Mouse (Mus musculus): ENCODE data around the gene Lrrc23. TPM values are rescaled to one million over a fixed set of nuclear protein-coding genes. Genes with fewer than 3 reads are reported as not detected.
"Not testable (repeated sequence)": the region's sequence is repeated elsewhere in the genome, so short reads cannot be mapped to it uniquely, and the experiment has no call there.

Lrrc23 gene
- polyA plus RNA-seq, 1 experiment from 2014 or later: 0.43 TPM

DNA sequence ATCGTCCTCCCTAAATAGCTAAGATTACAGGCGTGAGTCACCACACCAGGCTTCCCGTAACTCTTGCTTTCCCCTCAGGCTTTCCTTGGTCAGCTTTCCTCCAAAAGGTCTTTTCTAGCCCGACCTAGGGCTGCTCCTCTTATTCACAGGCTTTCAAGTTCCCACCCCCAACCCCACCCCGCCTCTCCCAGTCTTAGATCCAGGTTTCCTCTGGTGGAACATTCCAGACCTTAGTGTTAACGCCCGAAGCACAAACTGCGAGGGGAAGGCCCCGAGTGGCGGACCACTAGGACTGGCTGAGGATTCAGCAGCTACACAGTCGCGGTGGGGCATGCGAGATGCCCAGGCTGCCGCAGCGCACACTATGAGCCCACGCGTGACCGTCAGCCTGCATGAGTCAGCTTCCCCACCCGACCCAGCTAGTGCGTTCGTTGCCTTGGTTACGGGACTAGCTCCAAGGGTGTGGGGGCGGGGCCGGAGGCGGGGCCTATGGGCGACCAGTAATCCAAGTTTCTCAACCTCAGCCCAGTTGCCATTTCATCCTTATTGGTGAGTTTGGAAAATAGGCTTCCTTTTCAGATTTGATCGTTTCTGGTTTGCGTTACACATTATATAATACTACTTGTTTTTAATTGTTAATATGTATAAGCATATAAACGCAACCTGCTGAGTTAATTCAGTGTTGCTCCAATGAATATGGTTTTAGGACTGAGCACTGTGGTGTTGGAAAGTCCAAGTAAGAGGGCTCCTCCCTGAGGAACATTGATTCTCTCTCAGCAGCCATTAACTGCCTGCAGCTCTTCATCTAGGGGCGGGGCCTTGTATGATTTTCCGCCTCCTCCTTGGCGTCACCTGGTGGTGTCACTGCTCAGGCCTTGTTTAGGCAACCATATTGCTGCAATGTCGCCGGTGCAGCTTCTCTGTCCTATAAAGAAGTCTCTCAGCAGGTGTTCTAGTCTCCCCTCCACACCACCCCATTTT is 26.1 kb upstream of the Lrrc23 start:
- H3K36me3 ChIP-seq (ENCODE audit: insufficient read depth, low read length): no peaks in the 10 kb centered on the region
- peaks cover 15% of the 10 kb centered on the region; the same call in 1 of the 2 replicates for H3K4me1 ChIP-seq (replicated peaks; ENCODE audit: insufficient read depth, low read length)
- 2% methylated on average over 34 of the region's 34 CpGs for WGBS
- H3K4me2 ChIP-seq (ENCODE audit: low read length): peak overlapping the region; percentile 69
- ATAC-seq (replicated peaks; ENCODE audit: low FRiP score, low read depth) (peak; percentile 84), DNase-seq (ENCODE audit: low spot score) (peak; percentile 96)
- peak; percentile 54 for TF ChIP-seq CTCF (IDR thresholded peaks at IDR 0.05; ENCODE audit: low read depth)
- no peaks in the 10 kb centered on the region for H3K9me3 ChIP-seq (replicated peaks; ENCODE audit: low read length)
- no peaks in the 10 kb centered on the region for H3K27me3 ChIP-seq (ENCODE audit: insufficient read depth, low read length)
- H3K9ac ChIP-seq (ENCODE audit: low read depth, low read length): peak overlapping the region; percentile 57
- peak overlapping the region; percentile 94 for H3K27ac ChIP-seq
- H3K4me3 ChIP-seq (replicated peaks; ENCODE audit: low read depth, low read length): peak overlapping the region; percentile 38

DNA sequence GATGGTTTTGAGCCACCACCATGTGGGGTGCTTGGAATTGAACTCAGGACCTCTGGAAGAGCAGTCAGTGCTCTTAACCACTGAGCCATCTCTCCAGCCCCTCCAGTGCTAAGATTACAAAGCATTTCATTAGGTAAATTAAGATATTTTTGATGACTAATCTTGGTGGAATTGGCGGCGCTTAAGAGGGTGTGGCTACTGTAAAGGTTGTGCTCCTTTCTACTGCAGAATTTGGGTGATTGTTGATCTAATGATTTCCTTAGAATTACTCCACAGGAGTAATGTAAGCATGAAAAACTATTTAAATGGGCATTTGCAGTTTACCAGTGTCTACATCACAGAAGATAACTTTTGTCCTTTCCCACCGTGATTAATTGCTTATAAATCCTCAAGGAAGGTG is 24.8 kb upstream of the Lrrc23 start:
- Histone ChIP-seq H3K27ac (0 out of 2 replicates have a peak overlapping the region, but pooled peaks have one; percentile 94), H3K9me3 (replicated peaks; ENCODE audit: low read length) (no peaks in the 10 kb centered on the region), H3K36me3 (ENCODE audit: insufficient read depth, low read length) (no peaks in the 10 kb centered on the region), H3K27me3 (ENCODE audit: insufficient read depth, low read length) (no peaks in the 10 kb centered on the region), H3K9ac (ENCODE audit: low read depth, low read length) (no peak overlapping the region), H3K4me3 (replicated peaks; ENCODE audit: low read depth, low read length) (no peak overlapping the region), H3K4me2 (ENCODE audit: low read length) (no peak overlapping the region), H3K4me1 (replicated peaks; ENCODE audit: insufficient read depth, low read length) (peaks cover 10% of the 10 kb centered on the region; the same call in 1 of the 2 replicates)
- 83% methylated on average over 3 of the region's 3 CpGs for WGBS
- TF ChIP-seq CTCF (IDR thresholded peaks at IDR 0.05; ENCODE audit: low read depth): no peak
- ATAC-seq (replicated peaks; ENCODE audit: low FRiP score, low read depth): no peak
- DNase-seq (ENCODE audit: low spot score): no peak

DNA sequence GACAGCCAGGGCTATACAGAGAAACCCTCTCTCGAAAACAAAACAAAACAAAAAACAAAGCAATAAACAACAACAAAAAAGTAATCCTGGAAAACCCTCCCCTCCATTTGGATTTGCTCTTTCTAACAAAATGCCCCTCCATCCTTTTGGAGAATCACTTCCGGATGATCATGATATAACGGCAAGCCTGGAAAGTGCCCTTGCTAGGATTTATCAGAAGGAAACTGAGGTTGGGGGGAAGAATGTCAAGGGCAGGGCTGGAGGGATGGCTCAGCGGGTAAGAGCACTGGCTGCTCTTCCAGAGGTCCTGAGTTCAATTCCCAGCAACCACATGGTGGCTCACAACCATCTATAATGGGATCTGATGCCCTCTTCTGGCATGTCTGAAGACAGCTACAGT is 24.2 kb upstream of the Lrrc23 start:
- DNase-seq (ENCODE audit: low spot score); H3K4me1 ChIP-seq (replicated peaks; ENCODE audit: insufficient read depth, low read length); H3K4me2 ChIP-seq (ENCODE audit: low read length); ATAC-seq (replicated peaks; ENCODE audit: low FRiP score, low read depth); H3K36me3 ChIP-seq (ENCODE audit: insufficient read depth, low read length); H3K27ac ChIP-seq; H3K9ac ChIP-seq (ENCODE audit: low read depth, low read length); H3K9me3 ChIP-seq (replicated peaks; ENCODE audit: low read length); H3K27me3 ChIP-seq (ENCODE audit: insufficient read depth, low read length); H3K4me3 ChIP-seq (replicated peaks; ENCODE audit: low read depth, low read length): not testable (repeated sequence)
- WGBS: 94% methylated on average over 4 of the region's 4 CpGs

DNA sequence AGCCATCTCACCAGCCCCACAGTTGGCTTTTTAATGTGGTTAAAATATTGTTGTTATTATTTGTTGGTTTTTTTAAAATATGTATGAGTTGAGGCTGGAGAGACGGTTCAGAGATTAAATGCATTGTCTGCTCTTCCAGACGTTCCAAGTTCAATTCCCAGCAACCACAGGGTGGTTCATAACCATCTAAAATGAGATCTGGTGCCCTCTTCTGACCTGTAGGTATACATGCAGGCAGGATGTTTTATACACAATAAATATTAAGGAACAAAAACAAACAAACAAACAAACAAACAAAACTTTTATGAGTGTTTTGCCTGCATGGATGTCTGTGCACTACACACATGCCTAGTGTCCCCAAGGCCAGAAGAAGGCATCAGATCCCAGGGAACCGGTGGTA is 23.5 kb upstream of the Lrrc23 start:
- Histone ChIP-seq H3K27me3 (ENCODE audit: insufficient read depth, low read length) (no peaks in the 10 kb centered on the region), H3K27ac (no peak overlapping the region), H3K9me3 (replicated peaks; ENCODE audit: low read length) (no peaks in the 10 kb centered on the region), H3K36me3 (ENCODE audit: insufficient read depth, low read length) (no peaks in the 10 kb centered on the region), H3K4me3 (replicated peaks; ENCODE audit: low read depth, low read length) (no peak overlapping the region), H3K4me2 (ENCODE audit: low read length) (no peak overlapping the region), H3K9ac (ENCODE audit: low read depth, low read length) (no peak overlapping the region), H3K4me1 (replicated peaks; ENCODE audit: insufficient read depth, low read length) (peaks cover 7% of the 10 kb centered on the region; the same call in 1 of the 2 replicates)
- DNase-seq (ENCODE audit: low spot score) (no peak), ATAC-seq (replicated peaks; ENCODE audit: low FRiP score, low read depth) (no peak)
- peak; percentile 19 for TF ChIP-seq CTCF (IDR thresholded peaks at IDR 0.05; ENCODE audit: low read depth)
- 85% methylated on average over 3 of the region's 3 CpGs for WGBS

DNA sequence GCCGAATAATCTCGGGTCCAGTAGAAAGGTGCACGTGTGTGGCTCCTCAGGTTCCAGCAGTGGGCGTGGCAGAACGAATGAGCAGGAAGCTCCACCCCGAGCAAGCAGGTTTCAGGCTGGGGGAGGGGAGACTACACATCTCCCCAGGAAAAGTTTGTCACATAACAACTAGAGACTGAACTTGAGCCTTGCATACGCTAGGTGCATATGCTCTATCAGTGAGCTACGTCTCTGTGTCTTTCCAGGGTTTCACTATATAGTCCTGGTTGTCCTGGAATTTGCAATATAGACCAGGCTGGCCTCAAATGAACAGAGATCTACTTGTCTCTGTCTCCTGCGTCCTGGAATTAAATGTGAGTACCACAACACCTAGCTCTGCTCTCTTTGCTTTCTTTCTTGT is 22.9 kb upstream of the Lrrc23 start:
- not testable (repeated sequence) for H3K9me3 ChIP-seq (replicated peaks; ENCODE audit: low read length); ATAC-seq (replicated peaks; ENCODE audit: low FRiP score, low read depth); H3K27me3 ChIP-seq (ENCODE audit: insufficient read depth, low read length); H3K36me3 ChIP-seq (ENCODE audit: insufficient read depth, low read length); H3K9ac ChIP-seq (ENCODE audit: low read depth, low read length); DNase-seq (ENCODE audit: low spot score); H3K4me3 ChIP-seq (replicated peaks; ENCODE audit: low read depth, low read length); H3K4me1 ChIP-seq (replicated peaks; ENCODE audit: insufficient read depth, low read length)
- Histone ChIP-seq H3K4me2 (ENCODE audit: low read length) (peak overlapping the region; percentile 31), H3K27ac (peak overlapping the region; percentile 47; the same call in 1 of the 2 replicates)
- WGBS: 22% methylated on average over 4 of the region's 9 CpGs

DNA sequence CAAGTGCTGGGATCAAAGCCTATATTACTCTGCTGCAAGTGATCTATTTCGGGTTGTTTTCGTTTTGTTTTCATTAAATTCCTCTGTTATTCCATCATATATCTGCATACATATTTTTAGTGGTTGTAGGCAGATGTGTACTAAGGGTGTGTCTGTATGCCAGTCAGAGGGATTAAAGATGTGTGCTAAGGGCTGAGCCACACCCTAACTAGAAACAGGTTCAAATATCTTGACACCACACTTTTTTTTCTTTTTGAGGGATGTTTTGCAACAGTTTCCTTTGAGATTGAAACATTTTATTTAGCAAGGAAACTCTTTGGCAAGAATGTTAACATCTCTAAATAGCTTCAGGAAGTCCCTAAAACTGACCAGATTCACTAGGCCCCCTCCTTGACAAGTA is 16.7 kb upstream of the Lrrc23 start:
- no peak for DNase-seq (ENCODE audit: low spot score)
- ATAC-seq (replicated peaks; ENCODE audit: low FRiP score, low read depth): no peak
- 79% methylated on average over 2 of the region's 2 CpGs for WGBS

More for the DNA sequence above, 16.7 kb upstream of the Lrrc23 start:
- TF ChIP-seq CTCF (IDR thresholded peaks at IDR 0.05; ENCODE audit: low read depth): no peak
- H3K9ac ChIP-seq (ENCODE audit: low read depth, low read length): no peak overlapping the region
- peak overlapping the region; percentile 78; the same call in 1 of the 2 replicates for H3K27ac ChIP-seq
- no peaks in the 10 kb centered on the region for H3K27me3 ChIP-seq (ENCODE audit: insufficient read depth, low read length)
- no peak overlapping the region for H3K4me2 ChIP-seq (ENCODE audit: low read length)
- H3K4me1 ChIP-seq (replicated peaks; ENCODE audit: insufficient read depth, low read length): no peaks in the 10 kb centered on the region
- no peaks in the 10 kb centered on the region for H3K36me3 ChIP-seq (ENCODE audit: insufficient read depth, low read length)
- no peak overlapping the region for H3K4me3 ChIP-seq (replicated peaks; ENCODE audit: low read depth, low read length)
- no peaks in the 10 kb centered on the region for H3K9me3 ChIP-seq (replicated peaks; ENCODE audit: low read length)
